Mouse (Mus musculus): ENCODE data around the gene Pdcd4.
"Not testable (repeated sequence)": the region's sequence is repeated elsewhere in the genome, so short reads cannot be mapped to it uniquely, and the experiment has no call there.

The Pdcd4 gene

DNA sequence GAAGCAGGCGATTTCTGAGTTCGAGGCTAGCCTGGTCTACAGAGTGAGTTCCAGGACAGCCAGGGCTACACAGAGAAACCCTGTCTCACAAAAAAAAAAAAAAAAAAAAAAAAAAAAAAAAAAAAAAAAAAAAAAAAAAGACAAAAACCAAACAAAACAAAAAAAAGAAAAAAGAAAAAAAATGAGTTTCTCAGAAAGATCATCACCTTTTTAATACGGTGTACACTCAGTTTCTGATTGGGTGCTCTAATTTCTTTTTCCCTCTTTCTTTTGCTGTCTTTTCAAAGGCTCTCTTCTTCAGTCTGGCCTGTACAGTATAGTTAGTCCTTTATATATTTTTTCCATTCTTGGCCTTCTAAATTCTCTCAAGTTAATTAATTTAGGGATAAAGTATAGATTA, 72.3 kb downstream of the Pdcd4 start:
- not testable (repeated sequence) for DNase-seq

- no peak for DNase-seq
Observed at GRCm38 (mm10) chr19:53964910-53965633, 73.0 kb downstream of the Pdcd4 start.

- DNase-seq: no peak
Observed at GRCm38 (mm10) chr19:53969226-53969625, 77.2 kb downstream of the Pdcd4 start.

DNA sequence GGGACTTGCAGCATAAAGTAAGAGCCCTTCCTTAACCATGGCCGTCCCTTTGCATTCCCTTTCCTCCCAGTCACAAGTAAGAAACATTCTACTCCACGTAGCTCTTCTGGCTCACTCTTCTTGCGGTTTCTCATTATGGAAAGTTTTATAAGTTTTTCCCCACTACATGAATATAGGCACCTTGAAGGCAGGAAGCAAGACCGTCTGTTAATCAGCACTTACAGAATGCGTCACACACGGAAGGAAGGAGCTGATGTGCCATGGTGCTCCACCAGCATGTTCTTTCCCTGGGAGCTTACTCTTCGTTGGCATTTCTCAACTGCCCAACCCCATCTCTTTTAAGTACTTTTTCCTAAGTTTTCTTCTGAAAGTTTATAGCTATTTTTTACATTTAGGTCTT, 79.9 kb downstream of the Pdcd4 start:
- DNase-seq: no peak

GRCm38 (mm10) chr19:53973656-53974055, 81.6 kb downstream of the Pdcd4 start:
- no peak for DNase-seq
